Mouse (Mus musculus): ENCODE data around the gene Lrit2.

Lrit2 gene

GRCm38 (mm10) chr14:37112931-37113330 lies 45.2 kb downstream of the Lrit2 start:
- DNase-seq (ENCODE audit: low read depth): no peak

GRCm38 (mm10) chr14:37113922-37114321 lies 46.2 kb downstream of the Lrit2 start, which contains the start of gene 2610528A11Rik:
Gene 2610528A11Rik (minus strand): TSS chr14:37114022.
- no peak for DNase-seq (ENCODE audit: low read depth)

- DNase-seq (ENCODE audit: low read depth): no peak
These were observed 51.5 kb downstream of the Lrit2 start for GRCm38 (mm10) chr14:37119233-37119632.
